Mouse (Mus musculus): ENCODE measurements at regions not wholly inside any gene's neighbourhood (a gene's known extent, or its start where the extent isn't known, plus 50 kb on each side); places are given as distances from the start of the nearest gene placed in this dataset.

DNA sequence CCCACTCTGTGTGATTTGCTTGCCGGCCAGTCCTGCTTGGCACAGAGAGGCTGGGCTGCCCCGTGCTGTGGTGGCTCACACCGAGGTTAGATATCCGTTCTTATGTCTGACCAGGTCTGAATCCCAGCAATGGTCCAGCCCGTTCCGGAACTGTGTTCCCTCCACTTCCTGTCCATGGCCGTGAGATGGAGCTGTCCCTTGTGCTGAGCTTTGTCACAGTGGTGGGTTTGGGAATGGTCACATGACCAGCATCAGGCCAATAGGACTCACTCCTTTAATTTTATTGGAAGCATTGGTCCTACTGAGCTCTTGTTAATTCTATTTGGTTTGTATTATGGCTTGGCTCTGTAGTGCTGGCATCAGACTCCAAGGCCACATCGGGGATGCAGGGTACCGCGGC lies 132.9 kb upstream of the Zfp64 start:
- no peak for TF ChIP-seq CTCF (IDR thresholded peaks at IDR 0.05; ENCODE audit: low read depth, low read length)
- no peak for TF ChIP-seq GATA2 (IDR thresholded peaks at IDR 0.05; ENCODE audit: borderline replicate concordance, low read depth, low read length)
